Mouse (Mus musculus): ENCODE results near the gene Wwc1.

Wwc1 gene

GRCm38 (mm10) chr11:35980411-35980917, at the start of gene Wwc1:
Wwc1 (minus strand) TSS chr11:35980527.
- DNase-seq (ENCODE audit: extremely low spot score): peak; percentile 82

- DNase-seq (ENCODE audit: extremely low spot score): no peak
These were observed 39.7 kb upstream of the Wwc1 start for GRCm38 (mm10) chr11:36020009-36020408.

- DNase-seq (ENCODE audit: extremely low spot score): no peak
These were observed 32.9 kb upstream of the Wwc1 start for GRCm38 (mm10) chr11:36013179-36013578.

- DNase-seq (ENCODE audit: extremely low spot score): no peak
These were observed 29.2 kb upstream of the Wwc1 start for GRCm38 (mm10) chr11:36009281-36010208.

GRCm38 (mm10) chr11:36002900-36003299, 22.6 kb upstream of the Wwc1 start:
- DNase-seq (ENCODE audit: extremely low spot score): no peak

- DNase-seq (ENCODE audit: extremely low spot score): peak; percentile 92
These were observed 21.1 kb upstream of the Wwc1 start for GRCm38 (mm10) chr11:36001282-36001970.

GRCm38 (mm10) chr11:36000585-36001281, 20.4 kb upstream of the Wwc1 start:
- no peak for DNase-seq (ENCODE audit: extremely low spot score)

- DNase-seq (ENCODE audit: extremely low spot score): no peak
These were observed 19.7 kb upstream of the Wwc1 start for GRCm38 (mm10) chr11:36000038-36000437.

- no peak for DNase-seq (ENCODE audit: extremely low spot score)
These were observed 17.7 kb upstream of the Wwc1 start for GRCm38 (mm10) chr11:35998048-35998447.

- no peak for DNase-seq (ENCODE audit: extremely low spot score)
These were observed 15.0 kb upstream of the Wwc1 start for GRCm38 (mm10) chr11:35995310-35995709.

- no peak for DNase-seq (ENCODE audit: extremely low spot score)
These were observed 11.5 kb upstream of the Wwc1 start for GRCm38 (mm10) chr11:35991846-35992245.

GRCm38 (mm10) chr11:35989967-35990366, 9.6 kb upstream of the Wwc1 start:
- no peak for DNase-seq (ENCODE audit: extremely low spot score)

- DNase-seq (ENCODE audit: extremely low spot score): no peak
These were observed 5.6 kb upstream of the Wwc1 start for GRCm38 (mm10) chr11:35985841-35986393.

- DNase-seq (ENCODE audit: extremely low spot score): no peak
These were observed 2.4 kb upstream of the Wwc1 start for GRCm38 (mm10) chr11:35982734-35983133.

GRCm38 (mm10) chr11:35979733-35980410, 455 bp downstream of the Wwc1 start:
- DNase-seq (ENCODE audit: extremely low spot score): peak; percentile 57

- no peak for DNase-seq (ENCODE audit: extremely low spot score)
These were observed 1.0 kb downstream of the Wwc1 start for GRCm38 (mm10) chr11:35979266-35979732.

GRCm38 (mm10) chr11:35977796-35978195, 2.5 kb downstream of the Wwc1 start:
- DNase-seq (ENCODE audit: extremely low spot score): no peak

GRCm38 (mm10) chr11:35977096-35977495, 3.2 kb downstream of the Wwc1 start:
- no peak for DNase-seq (ENCODE audit: extremely low spot score)

GRCm38 (mm10) chr11:35976482-35976881, 3.8 kb downstream of the Wwc1 start:
- no peak for DNase-seq (ENCODE audit: extremely low spot score)

- no peak for DNase-seq (ENCODE audit: extremely low spot score)
These were observed 5.5 kb downstream of the Wwc1 start for GRCm38 (mm10) chr11:35974632-35975450.
